Mouse (Mus musculus): ENCODE results near the gene Trpm4.
A peak's percentile ranks its signal among the peaks of the same experiment; 100 is the strongest.
"Not testable (repeated sequence)": the region's sequence is repeated elsewhere in the genome, so short reads cannot be mapped to it uniquely, and the experiment has no call there.

Trpm4 gene

DNA sequence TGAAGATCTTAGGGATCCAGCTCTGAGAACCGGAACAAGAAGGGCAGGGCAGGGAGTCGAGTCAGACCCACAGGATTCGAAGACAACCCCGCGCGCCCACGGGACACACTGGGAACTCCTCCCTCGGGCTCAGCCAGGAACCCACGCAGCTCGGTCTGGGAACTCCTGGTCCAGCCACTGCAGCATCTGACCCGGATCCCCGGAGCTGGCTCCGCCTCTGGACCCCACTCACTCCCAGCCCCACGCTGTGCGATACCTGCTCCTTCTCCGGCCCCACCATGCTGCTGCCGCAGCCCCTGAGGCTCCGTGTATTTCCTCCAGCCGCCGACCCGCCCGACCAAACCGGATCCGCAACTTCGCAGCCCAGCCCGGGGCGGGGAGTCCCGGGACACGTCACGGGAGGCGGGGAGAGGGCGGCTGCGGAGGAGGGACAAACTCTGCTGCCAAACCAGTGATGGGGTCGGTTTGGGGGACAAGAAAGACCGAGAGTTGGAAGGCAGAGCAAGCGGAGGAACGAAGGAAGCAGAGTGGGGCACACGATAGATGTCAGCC is at the start of gene Trpm4:
Gene Trpm4 (minus strand): TSS at position 350 of the 552 bp plus-strand sequence.
- peak; percentile 50 for DNase-seq (ENCODE audit: low read depth, low spot score)

DNA sequence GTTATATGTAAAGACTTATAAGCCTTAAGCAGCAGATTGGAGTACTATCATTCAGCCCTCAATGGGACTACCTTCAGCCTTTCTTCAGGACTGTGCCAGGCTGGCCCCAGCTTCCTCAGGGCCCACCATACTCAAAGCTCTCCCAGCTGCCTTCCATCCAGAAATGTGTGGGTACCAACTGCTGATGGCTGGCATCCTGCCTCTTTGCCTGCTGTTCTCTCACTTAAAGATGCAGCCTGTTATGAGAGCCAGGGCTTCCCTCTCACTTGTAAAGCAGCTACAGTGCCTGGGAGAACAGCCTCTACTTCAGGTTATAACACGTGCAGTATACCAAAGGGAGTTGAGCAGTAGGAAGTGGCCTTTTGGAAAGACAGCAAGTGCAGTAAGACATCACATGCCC is 42.5 kb upstream of the Trpm4 start:
- no peak for DNase-seq (ENCODE audit: low read depth, low spot score)

DNA sequence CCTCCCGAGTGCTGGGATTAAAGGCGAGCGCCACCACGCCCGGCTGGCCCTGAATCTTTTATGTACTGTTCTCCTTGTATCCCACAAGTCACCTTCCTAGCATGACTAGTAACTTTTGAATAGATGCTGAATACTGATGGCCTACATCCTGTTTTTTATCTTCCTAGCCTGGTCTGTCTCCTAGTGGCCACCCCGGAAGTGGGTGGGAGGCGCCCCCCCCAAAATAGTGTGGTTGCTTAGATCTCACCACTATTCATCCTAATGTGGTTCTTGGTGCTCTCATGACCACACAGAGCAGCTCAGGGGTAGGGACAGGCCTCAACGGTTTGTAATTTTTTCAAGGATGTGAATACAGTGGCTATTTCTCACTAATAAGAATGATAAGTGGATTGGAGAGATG is 41.0 kb upstream of the Trpm4 start:
- DNase-seq (ENCODE audit: low read depth, low spot score) = no peak

DNA sequence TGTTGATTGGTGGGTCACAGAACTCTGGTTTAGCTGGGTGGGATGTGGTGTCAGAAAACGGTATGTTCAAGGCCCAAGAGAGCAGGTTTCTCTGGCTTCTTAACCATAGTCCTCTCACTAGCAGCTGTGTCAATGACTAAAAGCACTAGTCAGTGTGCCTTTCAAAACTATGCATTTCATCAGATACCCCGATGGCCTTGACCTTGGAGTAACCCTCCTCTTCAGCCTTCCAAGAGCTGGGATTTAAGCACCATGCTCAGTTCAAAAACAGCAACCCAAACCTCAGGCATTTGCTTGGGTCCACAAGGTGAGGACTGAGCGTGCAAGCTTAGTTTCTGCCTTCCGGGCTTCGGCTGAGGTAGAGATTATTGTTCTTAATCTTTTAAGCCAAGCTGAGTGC is 38.8 kb upstream of the Trpm4 start:
- no peak for DNase-seq (ENCODE audit: low read depth, low spot score)

DNA sequence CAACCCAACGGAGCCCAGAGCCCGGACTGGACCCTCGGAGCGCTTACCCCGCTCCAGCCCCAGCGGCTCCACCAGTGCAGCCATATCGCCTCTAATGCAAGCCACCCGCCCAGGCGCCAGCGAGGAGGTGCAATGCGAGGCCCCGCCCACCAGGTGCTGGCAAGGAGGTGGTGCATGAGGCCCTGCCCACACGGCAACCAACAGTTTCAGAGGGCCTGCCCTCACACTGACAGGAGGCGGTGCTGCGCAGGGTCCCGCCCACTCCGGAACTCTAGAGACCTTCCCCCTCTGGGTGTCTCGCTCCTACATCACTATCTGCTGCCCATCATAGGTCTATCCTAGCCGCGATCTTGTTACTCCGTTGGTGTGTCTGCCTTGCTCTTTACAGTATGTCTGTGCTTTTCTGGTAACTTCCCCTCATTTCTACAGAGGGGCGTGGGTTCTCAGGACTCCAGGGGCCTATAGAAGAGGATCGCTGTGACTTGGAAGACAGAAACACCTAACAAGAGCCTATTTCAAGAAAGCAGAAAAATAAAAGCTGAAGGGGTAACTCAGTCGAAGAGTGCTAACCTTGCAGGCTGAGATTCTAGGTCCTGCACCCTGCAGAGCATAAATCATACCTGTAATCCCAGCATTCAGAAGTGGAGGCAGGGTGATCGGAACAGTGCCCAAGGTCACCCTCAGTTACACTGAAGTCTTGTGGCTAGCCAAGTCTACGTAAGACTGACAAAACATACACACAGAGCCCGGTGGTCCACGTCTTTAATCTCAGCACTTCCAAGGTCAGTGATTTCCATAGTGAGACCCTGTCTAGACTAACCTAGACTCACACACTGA is 37.1 kb upstream of the Trpm4 start, which contains the start of gene Lin7b:
Gene Lin7b (minus strand): TSS at position 109 of the 837 bp plus-strand sequence.
- DNase-seq (ENCODE audit: low read depth, low spot score) = no peak

DNA sequence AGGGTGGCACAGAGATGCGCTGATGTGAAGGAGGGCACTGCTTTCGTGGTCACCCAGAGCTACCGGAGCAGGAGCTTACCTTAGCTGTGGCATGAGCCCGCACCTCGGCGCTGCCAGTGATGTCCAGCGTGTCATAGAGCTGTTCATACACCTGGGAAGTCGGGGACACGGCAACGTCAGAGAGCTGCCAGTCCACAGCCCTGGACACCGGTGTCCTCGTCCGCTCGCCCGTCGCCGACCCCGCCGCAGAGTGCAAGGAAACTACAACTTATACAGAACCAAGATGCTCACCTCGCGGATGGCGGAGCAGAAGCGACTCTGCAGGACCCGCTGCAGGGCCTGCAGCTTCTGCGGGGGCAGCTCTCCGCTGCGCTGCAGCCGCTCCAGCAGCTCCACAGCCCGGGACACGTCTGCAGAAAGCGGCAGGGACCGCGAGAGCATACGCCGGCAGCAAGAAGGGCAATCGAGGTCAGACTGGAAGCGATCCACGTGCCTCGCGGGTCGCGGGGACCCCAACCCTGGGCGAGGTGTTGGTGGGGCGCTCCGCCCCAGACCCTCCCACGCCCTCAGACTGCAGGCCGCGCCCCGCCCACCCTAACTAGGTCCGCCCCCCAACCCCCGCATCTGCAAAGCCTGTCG is 36.4 kb upstream of the Trpm4 start:
- DNase-seq (ENCODE audit: low read depth, low spot score) = no peak

DNA sequence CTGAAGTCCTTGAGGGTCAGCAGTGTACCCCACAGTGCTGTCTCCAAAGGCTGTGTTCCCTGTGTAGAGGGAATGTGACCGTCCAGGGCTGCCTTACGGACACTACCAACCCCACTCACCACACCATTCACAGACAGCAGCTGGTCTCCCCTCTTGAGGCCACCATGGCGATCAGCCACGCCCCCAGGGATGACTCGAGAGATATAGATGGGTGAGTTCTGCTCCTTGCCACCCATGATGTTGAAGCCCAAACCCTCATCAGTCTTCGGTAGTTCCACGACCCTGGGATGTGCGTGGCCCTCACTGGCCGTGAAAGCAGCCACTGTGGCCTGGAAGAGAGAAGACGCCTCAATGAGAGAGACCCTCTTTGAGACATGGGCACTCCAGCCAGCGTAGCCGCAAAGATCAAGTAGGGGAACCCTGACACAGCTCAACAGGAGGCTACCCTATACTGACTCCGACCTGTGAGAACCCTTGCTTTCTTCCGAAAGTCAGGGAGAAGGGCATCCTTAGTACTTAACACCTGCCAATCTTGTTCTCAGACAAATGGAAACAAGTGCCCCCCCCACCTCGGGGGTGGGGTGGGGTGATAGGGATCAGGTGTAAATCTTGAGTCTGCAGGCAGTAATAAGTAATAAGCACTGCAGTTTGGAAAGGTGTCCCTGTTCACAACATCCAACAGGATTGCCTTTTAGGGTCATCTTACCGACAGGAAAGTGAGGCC is 35.6 kb upstream of the Trpm4 start:
- DNase-seq (ENCODE audit: low read depth, low spot score) = no peak

DNA sequence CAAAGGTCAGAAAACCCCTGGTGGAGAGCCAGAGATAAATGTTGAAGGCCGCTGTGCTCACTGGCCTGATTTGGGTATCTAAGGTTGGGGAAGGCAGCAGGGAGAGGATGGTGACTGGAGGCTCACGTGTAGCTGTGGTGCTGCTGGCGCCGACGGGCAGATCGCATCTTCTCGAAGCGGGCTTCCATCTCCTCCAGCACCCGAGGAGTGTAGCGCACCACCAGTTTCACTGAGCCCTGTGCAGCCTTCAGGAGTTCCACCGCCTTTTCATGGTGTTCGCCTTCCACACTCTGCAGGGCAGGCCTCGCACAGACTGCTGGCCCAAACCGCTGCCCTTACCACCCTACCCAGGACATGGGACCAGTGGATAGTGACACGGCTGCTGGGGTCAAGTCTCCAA is 34.6 kb upstream of the Trpm4 start:
- no peak for DNase-seq (ENCODE audit: low read depth, low spot score)

DNA sequence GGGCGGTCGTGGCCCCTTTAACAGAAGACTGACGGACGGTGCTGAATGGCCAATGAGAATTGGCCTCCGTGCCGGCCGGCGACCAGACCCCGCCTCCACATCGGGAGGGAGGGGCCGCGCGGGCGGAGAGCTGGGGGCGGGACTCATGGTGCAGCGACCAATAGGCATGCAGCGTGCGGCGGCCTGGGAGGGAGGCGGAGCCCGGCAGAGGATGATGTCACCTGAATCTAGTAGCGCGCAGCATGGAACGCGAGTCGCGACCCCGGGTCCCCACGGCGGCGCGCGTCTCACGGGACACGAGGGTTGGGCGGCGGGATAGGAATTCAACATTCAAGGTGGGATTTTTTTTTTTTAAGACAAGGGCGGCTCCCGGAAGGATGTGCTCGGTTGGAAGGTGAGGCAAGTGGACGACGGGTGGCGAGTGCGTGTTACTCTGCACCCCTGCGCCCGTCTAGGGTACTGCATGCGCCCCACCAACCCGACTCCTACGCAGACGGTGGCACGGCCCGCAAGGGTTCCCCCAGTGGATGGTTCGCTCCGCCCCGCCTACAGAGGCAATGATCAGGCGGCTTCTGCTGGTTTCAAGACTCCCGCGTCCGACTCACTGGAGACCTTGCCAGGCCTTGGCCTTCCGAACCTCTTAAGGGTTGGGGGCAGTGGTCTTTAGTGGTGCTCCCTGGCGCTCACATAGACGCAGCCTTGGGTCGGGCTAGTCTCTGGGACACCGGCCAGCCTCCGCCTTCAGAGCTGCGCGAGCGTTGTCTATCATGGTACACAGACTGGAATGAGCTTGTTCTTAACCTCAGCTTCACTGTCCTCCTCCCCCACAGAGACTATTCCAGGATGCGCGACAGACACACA is 33.7 kb upstream of the Trpm4 start:
- peak; percentile 93 for DNase-seq (ENCODE audit: low read depth, low spot score)

DNA sequence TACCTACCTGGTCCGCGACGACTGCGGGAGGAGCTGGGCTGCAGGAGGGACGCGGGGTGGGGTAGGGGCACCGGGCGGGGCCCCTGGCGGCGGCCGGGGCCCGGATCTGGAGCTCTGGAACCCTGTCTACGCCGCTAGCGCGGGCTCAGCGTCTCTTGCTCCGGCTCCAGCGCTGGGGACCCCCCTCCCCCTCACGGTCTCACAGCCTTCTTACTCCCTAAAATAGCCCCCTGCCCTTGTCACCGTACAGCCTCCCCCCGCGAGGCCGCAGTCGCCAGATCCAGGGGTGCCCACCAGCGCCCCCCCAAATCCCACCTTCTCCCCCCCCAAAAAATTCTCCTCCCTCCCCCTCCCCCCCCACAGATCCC is 33.1 kb upstream of the Trpm4 start, which contains the start of gene Ppfia3:
Gene Ppfia3 (minus strand): TSS at position 368 of the 368 bp plus-strand sequence.
- DNase-seq (ENCODE audit: low read depth, low spot score) = no peak

DNA sequence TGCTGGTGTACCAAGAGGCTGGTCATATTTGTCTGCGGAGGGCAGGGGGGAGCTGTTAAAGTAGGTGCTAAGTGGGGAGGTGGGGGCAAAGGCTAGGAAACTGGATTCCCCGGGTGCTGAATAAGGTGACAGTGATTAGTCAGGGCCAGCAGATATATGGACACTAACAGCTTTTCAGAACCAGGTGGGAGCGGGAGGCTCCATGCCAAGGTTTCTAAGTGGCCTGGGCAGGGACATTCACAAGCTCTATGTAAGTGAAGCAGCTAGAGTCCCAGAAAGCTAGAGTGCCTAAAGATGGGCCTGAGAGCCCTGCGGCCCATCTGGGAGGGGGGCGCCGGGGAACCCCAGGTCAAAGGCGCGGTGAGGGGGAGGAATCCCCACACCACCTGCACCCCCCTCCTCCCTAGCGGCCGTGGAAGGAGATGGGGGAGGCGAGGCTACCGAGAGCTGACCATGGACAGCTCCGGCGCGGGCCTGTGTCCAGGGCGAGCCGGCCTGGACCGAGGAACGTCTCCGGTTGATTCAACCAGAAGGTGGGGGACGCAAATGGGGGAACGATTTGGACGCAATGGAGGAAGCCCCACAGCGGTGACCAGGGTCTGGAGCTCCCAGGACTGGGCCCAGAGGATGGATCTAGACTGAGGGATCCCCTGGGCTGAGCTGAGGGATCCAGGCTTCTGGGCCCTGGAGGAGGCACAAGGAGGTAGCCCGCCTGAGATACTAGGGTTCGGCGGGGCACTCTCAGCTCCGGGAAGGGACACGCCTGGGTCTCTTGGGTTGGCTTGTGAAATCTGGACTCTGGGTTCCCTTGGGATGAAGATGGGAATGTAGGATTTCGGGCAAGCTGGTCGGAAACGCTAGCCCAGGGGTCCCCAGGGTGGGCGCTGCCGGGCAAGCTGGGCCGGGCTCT is 32.4 kb upstream of the Trpm4 start:
- no peak for DNase-seq (ENCODE audit: low read depth, low spot score)

DNA sequence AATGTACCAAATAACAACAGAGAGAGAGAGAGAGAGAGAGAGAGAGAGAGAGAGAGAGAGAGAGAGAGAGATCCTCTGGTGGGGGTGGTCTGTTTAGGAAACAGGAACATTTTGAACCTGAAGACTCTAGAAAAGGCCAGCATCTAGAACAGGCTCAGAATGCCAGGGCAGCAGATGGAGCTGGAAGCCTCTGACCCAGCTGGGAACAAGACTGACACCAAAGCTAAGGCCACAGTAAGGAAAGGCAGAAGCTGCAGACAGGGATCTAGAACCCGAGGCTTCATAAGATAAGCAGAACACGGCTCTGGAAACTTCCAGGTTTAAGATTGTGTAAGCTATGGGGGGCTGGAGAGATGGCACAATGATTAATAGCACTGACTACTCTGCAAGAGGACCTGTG is 30.4 kb upstream of the Trpm4 start:
- DNase-seq (ENCODE audit: low read depth, low spot score) = no peak

DNA sequence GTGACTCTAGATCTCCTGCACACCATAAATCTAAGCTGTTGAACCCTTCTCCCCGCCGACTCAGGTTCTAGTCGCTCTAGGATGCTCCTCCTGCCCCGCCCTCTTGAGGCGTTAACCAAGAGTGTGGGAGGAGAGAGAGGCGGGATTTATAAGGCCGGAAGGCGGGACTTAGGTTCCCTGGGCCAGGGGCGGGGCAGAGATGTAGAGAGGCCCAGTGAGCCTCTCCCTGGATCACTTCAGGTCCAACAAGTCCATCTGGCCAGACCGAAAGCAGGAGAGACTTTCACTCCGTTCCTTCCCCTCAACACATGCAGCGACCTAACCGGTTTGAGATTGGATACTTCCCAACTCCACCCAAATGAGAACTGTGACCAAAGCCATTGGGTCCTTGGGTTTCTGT is 29.2 kb upstream of the Trpm4 start:
- DNase-seq (ENCODE audit: low read depth, low spot score) = no peak

DNA sequence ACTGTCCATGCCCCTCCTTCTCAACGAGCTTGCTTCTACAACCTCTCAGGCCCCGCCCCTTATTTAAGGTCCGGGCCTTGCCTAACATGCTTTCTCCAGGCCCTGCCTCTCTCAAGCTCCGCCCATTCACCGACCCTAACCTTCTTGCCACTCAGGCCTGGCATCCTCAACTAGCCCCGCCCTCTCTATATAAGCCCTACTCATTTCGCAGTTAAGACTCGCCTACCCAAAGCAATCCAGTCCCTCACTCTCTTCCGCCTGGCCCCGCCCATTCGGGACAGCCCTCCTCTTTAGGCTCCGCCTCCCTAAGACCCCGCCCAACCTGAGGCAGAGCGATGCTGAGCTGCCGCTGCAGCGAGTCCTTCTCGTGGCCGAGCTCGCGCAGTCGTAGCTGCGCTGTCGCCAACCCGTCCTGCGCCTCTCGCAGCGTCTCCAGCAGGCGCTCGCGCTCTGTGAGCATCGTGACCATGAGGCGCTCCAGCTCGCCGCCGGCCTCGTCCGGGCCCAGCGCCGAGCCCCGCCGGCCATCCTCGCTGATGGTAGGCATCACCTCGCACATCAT is 27.7 kb upstream of the Trpm4 start:
- DNase-seq (ENCODE audit: low read depth, low spot score) = peak; percentile 56

DNA sequence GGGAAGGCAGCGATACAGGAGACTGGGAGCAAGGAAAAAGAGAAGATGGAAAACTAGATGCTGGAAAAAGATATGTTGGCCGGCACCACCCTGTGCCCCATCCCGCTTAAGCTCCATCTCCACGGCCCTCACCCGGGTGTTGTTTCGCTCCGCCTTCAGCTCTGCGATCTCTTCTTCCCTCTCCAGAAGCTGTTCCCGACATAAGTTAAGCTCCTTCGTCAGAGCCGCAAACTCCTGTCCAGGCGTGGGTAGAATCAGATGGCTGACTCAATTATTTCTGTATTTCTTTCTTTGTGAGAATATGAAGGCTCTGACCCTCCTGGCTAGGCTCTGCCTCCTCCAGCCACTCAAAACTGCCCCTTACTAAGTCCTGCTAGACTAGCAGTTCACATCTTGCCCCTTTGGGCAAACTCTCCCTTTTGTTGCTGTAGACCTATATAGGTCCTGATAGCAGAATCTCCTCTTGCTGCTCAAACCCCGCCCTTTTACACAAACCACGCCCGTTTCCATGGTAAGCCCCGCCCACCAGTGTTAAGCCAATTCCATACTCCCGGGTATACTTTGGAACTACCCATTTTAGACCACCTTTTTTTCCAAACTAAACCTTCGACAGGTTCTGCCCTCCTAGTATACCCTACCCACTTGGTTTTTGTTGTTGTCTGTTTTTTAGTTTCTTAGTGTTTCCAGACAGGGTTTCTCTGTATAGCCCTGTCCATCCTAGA is 27.0 kb upstream of the Trpm4 start:
- DNase-seq (ENCODE audit: low read depth, low spot score) = no peak

DNA sequence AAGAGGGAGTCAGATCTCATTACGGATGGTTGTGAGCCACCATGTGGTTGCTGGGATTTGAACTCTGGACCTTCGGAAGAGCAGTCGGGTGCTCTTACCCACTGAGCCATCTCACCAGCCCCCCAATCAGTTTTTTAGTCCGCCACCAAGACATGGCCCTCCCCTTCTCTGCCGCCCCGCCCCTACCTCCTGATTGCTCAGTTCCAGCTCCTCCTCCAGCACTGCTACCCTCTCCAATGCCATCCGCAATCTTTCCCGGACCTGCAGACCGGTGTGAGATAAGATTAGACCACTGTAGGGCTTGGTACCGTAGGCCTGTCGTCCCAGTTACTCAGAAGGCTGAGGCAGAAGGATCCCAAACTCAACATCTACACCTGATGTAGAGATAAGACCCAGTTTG is 25.5 kb upstream of the Trpm4 start:
- not testable (repeated sequence) for DNase-seq (ENCODE audit: low read depth, low spot score)

DNA sequence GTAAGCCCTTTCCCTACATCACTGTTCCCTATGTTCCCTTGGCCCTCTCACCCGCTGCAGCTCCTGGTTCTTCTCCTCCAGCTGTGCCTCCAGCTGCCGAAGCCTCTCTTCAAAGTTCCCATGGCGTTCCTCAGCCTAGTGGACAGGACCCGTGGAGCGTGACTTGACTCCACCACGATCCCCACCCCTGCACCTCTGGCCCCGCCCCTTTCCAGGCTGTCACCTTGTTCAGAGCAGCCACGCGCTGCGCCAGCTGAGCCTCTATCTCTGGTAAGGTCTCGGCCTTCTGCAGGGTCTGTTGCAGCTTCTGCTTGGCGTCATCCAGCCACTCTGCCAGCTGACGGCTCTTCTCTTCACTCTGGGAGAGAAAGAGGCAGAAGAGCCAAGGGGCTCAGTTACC is 22.5 kb upstream of the Trpm4 start:
- no peak for DNase-seq (ENCODE audit: low read depth, low spot score)

DNA sequence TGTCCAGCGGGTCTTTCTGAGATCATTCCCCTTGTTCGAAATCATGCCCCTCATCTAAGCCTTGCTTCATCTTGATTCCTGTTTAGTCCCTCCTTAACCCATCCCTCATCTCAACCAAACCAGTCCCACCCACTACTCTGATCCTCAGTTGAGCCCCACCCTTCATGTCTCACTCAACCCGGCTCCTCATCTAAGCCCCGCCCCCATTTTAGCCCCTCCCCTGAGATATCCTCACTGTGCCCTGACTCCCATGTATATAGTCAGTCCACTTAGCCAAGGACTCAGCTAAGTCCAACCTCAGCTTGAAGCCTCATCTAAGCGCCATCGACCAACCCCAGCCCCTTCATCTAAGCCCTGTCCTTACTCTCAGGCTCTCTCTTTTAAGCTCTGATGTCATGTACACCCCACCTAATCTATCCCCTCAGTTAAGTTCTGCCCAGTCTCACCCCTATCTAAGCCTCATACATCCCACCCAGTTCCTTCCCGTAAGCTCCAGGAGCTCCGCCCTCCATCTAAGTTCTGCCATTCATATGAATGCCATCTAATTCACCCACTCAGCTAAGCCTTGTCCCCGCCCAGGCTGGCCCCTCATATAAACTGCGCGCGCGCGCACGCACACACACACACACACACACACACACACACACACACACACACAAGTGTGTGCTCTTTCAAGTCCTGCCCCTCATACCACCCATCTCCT is 21.9 kb upstream of the Trpm4 start:
- DNase-seq (ENCODE audit: low read depth, low spot score) = no peak

DNA sequence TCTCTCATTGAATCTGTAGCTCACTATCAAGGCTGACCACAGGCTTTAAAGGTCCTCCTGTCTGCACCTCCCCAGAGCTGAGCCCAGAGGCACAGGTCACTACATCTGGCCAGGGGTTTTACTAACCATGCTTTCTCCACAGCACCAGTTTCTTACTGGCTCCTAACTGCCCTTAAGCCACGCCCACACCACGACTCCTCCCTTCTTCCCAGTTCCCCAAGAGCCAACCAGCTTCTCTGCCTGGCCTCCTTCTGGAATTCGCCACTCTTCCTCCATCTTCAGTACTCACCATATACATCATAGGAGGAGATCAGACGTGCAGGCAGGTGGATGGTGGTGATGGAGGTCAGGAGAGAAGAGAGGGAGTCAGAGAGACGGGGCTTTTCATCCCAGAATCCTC is 19.5 kb upstream of the Trpm4 start:
- DNase-seq (ENCODE audit: low read depth, low spot score) = no peak
